Mouse (Mus musculus): ENCODE data around the gene Cenps.

DNA sequence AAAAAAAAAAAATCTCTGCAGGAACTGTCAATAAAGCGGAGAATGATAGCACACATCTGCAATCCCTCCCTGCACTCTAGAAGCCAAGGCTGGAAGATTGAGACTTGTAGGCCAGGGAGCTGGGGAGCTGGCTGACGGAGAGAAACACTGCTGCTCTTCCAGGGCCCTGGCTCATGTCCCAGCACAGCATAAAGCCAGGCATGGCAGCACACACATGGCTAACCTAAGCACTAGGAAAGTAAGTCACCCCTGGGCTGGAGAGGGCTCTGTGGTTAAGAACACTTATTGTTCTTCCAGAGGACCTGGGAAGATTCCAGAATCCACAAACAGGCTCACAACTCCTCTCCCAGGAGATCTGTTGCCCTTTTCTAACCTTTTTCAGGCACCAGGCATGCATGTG, 35.2 kb upstream of the Cenps start:
- TF ChIP-seq CTCF (conservative IDR thresholded peaks at IDR 0.05; ENCODE audit: insufficient read depth, insufficient read length, low read depth, low read length): no peak
- TF ChIP-seq POLR2A (IDR thresholded peaks at IDR 0.05; ENCODE audit: low read depth, low read length): no peak
